Mouse (Mus musculus) cerebral cortex, adult 2 months (tissue): ENCODE measurements around the gene D1Ertd622e.

Experiments
- WGBS: fragments of 180-500 bp; shearing (Covaris S2); methylation state at CpG from one replicate; pipeline ENCODE4 v1.1.7; 2018; 5-methylcytosine and 5-hydroxymethylcytosine counted together

The D1Ertd622e gene

DNA sequence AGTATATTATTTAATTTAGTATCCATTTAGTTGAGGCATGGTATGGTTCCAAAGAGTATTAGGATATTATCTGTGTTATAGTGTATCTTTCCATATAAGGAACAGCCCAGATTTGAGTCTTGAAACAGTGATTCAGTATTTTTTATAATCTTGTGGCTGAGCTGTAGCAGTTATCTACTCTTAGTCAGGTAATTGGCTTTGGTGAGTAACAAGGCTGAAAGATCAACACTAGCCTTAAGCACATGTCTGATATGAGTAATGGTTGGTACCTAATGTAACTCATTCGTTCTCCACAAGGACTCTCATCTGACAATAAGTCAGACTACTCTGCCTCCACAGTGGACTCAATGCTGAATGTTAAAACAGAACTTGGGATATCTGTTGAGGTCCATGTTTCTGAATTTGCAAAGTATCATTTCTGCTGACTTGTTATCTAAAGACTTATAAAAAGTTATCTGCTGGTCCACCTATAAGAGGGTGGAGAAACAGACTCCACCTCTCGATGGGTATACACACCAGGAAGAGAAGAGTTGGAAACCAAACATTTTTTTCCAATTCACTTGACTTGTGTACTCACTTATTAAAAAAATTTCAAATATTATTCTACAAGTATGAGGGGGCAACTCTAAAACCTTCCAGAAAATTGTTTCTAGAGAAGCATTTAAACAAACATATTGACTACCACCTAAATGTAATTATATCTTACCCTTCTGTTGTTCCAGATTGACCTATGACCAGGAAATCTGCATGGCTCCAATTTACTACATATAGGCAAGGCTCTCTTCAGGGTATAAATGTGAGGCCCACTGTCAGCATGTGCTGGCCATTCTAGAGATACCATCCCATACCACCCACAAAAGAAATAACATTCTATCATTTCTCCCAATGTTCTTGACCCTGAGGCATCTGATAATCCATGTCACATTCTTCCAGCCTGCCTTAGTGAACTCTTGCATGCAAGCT is 84.5 kb downstream of the D1Ertd622e start:
- 88% methylated on average over 2 of the region's 2 CpGs for WGBS

DNA sequence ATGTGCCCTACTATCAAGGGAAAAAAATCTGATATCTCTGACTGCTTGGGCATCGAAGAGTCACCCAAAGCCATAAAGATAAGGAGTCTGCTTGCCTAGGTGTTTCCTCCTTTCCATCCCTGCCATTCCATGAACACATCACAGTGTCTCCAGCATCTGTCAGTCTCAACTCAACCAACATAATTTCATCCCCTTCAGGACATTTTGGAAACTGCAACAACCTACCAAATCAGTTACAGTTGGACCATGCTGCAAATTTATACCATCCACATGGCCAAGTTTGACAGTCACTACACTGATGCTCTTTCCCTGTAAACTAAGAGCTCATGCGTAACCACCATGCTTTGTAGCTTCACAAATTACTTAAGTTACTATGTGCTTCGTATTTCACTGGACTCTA is 85.3 kb downstream of the D1Ertd622e start:
- WGBS, result 96% methylated on average over 3 of the region's 3 CpGs

DNA sequence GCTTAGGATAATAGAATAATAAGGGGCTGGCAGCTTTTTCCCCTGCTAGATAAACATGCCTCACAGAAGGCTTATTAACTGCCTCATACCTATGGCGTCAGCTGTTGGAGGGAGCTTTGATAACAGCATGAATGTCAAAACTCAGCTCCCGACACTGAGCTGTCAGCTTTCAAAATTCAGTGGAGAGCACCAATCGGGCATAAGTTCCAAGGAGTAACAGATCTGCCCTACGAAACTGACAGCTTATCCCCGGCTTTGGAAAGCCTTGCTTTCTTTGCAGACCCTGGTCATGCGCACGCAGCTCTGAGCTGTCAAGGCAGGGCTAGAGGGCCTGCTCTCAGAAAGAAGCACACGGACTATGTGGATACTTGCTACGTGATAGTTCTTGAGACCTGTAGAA is 91.1 kb downstream of the D1Ertd622e start:
- 73% methylated on average over 9 of the region's 9 CpGs for WGBS

DNA sequence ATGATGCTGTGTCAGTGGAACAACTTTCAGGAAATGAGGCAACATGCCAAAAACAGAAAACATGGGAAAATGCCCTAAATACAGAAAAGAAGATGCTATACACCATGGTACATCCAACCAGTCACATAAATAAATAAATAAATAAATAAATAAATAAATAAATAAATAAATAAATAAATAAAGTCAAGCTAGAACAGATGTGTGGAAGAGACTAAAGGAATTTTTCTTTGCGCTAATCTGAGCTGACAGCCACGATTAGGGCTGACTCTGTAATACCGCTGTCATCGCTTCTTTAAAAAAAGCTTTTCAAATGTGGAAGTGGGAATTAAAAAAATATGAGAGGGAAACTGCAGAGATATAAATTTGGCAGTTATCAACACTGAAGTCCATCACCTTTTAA is 93.9 kb downstream of the D1Ertd622e start:
- WGBS, result 83% methylated on average over 4 of the region's 4 CpGs

DNA sequence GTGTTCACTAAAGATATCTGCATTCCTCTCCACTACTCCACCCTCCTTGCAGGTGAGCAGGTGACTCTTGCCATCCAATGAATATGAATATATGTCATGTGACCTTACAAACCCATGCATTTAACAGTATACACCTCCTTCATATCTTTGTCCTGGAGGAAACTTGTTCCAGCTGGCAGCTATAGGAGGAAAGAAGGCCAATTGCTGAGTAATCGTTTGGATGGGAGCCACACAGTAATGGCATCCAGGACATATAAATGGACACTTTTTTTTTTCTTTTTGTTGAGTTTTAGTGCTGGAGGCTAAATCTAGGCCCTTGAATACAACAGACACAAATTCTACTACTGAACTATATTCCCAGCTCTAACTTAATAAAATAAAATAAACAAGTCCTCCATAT is 97.2 kb downstream of the D1Ertd622e start:
- WGBS, result 67% methylated on average over 1 of the region's 1 CpGs

DNA sequence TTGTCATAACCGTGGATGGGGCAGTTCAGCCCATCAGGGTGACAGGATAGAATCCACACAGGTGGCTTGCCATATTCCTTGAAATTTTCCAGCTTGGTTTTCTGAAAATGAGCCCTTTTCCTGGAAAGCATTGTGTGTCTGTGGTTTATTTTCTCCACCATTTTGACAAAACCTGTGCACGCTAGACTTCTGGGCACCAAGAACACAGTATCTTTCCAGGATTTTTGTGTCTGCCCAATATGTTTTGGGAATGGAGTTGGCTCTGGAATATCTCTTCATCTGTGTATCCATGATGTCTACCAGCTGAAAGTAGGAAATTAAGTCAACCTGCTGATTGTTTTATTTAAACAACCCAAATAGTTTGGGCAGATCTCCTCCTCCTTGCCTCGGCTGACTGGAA is 99.0 kb downstream of the D1Ertd622e start:
- 73% methylated on average over 3 of the region's 3 CpGs for WGBS
